10 mouse cellular contexts compared by ENCODE assay signal in the genomic region with DNA sequence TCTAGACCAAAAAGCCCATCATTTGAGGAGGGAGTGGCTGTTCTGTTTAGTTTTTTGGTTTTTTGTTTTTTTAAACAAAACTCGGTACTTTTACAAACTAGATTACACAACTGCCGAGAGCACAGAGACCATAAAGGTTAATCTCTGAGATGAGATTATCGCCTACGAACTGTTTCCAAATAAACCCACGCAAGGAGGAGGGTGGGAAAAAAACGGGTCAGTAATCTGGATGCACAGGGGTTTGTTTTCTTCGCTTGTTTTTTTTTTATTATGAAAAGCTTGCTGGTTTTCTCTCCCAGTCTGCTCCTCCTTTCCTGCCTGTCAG.
DNase-seq lines count a peak whose midpoint lies in the region; ATAC-seq and TF ChIP-seq lines count a peak whose summit lies in the region.
"Had no signal": no experiment of that assay in that cellular context is flagged by ENCODE, and none has a peak within 500 bp of the region (broad histone marks: within the 10 kb centered on the region; RNA-seq: fewer than 3 reads in every experiment).

No protein-coding gene starts in this region.

- no peak for TF ChIP-seq CTCF in heart, postnatal 0 days (IDR thresholded peaks at IDR 0.05; ENCODE audit: low read depth)
- no peak for TF ChIP-seq CTCF in layer of hippocampus, adult 2 months (conservative IDR thresholded peaks at IDR 0.05)

- peaks cover 96% of the 10 kb centered on the region for H3K27me3 ChIP-seq in heart, postnatal 0 days (ENCODE audit: control insufficient read depth, insufficient read depth, low read length)
- H3K27me3 ChIP-seq in embryonic facial prominence, embryonic 11.5 days (ENCODE audit: control insufficient read depth, insufficient read depth, low read length): peaks cover 17% of the 10 kb centered on the region
- peaks cover 68% of the 10 kb centered on the region for H3K27me3 ChIP-seq in forebrain, embryonic 12.5 days
- H3K27me3 ChIP-seq in midbrain, embryonic 14.5 days (ENCODE audit: control insufficient read depth, insufficient read depth, low read length): peaks cover 80% of the 10 kb centered on the region
- H3K27me3 ChIP-seq: CH12.LX had no signal

- no peaks in the 10 kb centered on the region for H3K36me3 ChIP-seq in heart, postnatal 0 days (replicated peaks; ENCODE audit: control insufficient read depth, insufficient read depth, low read length)
- no peaks in the 10 kb centered on the region for H3K36me3 ChIP-seq in embryonic facial prominence, embryonic 11.5 days (replicated peaks; ENCODE audit: control insufficient read depth, insufficient read depth, low read depth, low read length)
- no peaks in the 10 kb centered on the region for H3K36me3 ChIP-seq in forebrain, embryonic 12.5 days (replicated peaks)
- no peaks in the 10 kb centered on the region for H3K36me3 ChIP-seq in midbrain, embryonic 14.5 days (ENCODE audit: control insufficient read depth, insufficient read depth, low read length)

- WGBS in heart, postnatal 0 days: 4% methylated on average over 7 of the region's 7 CpGs
- WGBS in embryonic facial prominence, embryonic 11.5 days: 1% methylated on average over 7 of the region's 7 CpGs
- 2% methylated on average over 7 of the region's 7 CpGs for WGBS in forebrain, embryonic 12.5 days
- under 1% methylated on average over 7 of the region's 7 CpGs for WGBS in midbrain, embryonic 14.5 days

- DNase-seq in heart, postnatal 0 days (ENCODE audit: low spot score): no peak
- no peak for DNase-seq in heart, postnatal 14 days
- no peak for DNase-seq in embryonic facial prominence, embryonic 11.5 days (ENCODE audit: low spot score)
- DNase-seq in midbrain, embryonic 14.5 days: no peak
- DNase-seq in spleen, postnatal 14 days (ENCODE audit: low spot score in 2 of 2): no peak
- no peak for DNase-seq in layer of hippocampus, adult 2 months (ENCODE audit: low spot score in 2 of 2)

- H3K9me3 ChIP-seq in heart, postnatal 0 days (replicated peaks; ENCODE audit: control insufficient read depth, low read length): no peaks in the 10 kb centered on the region
- H3K9me3 ChIP-seq in embryonic facial prominence, embryonic 11.5 days (replicated peaks; ENCODE audit: control insufficient read depth, low read length): no peaks in the 10 kb centered on the region
- H3K9me3 ChIP-seq in forebrain, embryonic 12.5 days: no peaks in the 10 kb centered on the region
- no peaks in the 10 kb centered on the region for H3K9me3 ChIP-seq in midbrain, embryonic 14.5 days (ENCODE audit: control insufficient read depth, low read length)

- intact Hi-C loops in heart, postnatal 14 days (cut with DNase I): no loop called here

- H3K27ac ChIP-seq in heart, postnatal 0 days (ENCODE audit: low read depth): no peak overlapping the region
- no peak overlapping the region for H3K27ac ChIP-seq in embryonic facial prominence, embryonic 11.5 days (replicated peaks; ENCODE audit: low read depth, low read length)
- peak overlapping the region; percentile 77 for H3K27ac ChIP-seq in forebrain, embryonic 12.5 days
- no peak overlapping the region for H3K27ac ChIP-seq in midbrain, embryonic 14.5 days (replicated peaks; ENCODE audit: low read depth, low read length)
- no peak overlapping the region for H3K27ac ChIP-seq in layer of hippocampus, adult 2 months
- H3K27ac ChIP-seq: liver, embryonic 14.5 days had no signal

- H3K4me2 ChIP-seq in heart, postnatal 0 days (ENCODE audit: low read depth, low read length): peak overlapping the region; percentile 21; the same call in 1 of the 2 replicates
- H3K4me2 ChIP-seq in embryonic facial prominence, embryonic 11.5 days (ENCODE audit: low read depth, low read length): peak overlapping the region; percentile 29; the same call in 1 of the 2 replicates
- peak overlapping the region; percentile 66 for H3K4me2 ChIP-seq in forebrain, embryonic 12.5 days
- H3K4me2 ChIP-seq in midbrain, embryonic 14.5 days (ENCODE audit: low read length): peak overlapping the region; percentile 18

- no peak overlapping the region for H3K9ac ChIP-seq in heart, postnatal 0 days (replicated peaks; ENCODE audit: low read depth, low read length)
- H3K9ac ChIP-seq in embryonic facial prominence, embryonic 11.5 days (replicated peaks; ENCODE audit: low read length): peak overlapping the region; percentile 15; the same call in 1 of the 2 replicates
- H3K9ac ChIP-seq in forebrain, embryonic 12.5 days: peak overlapping the region; percentile 45; the same call in 1 of the 2 replicates
- no peak overlapping the region for H3K9ac ChIP-seq in midbrain, embryonic 14.5 days (replicated peaks; ENCODE audit: low read length)
- H3K9ac ChIP-seq: liver, embryonic 14.5 days had no signal

- no peak for ATAC-seq in heart, postnatal 0 days (ENCODE audit: insufficient read depth, low read depth)
- no peak for ATAC-seq in embryonic facial prominence, embryonic 11.5 days (replicated peaks; ENCODE audit: insufficient number of reproducible peaks, low FRiP score, low TSS enrichment, low read depth)
- ATAC-seq in forebrain, embryonic 12.5 days (ENCODE audit: low FRiP score): no peak
- no peak for ATAC-seq in midbrain, embryonic 14.5 days (ENCODE audit: low FRiP score, low TSS enrichment)
- ATAC-seq: intestine, embryonic 16.5 days had no signal

- no peaks in the 10 kb centered on the region for H3K4me1 ChIP-seq in heart, postnatal 0 days (ENCODE audit: control insufficient read depth, insufficient read depth)
- H3K4me1 ChIP-seq in embryonic facial prominence, embryonic 11.5 days (ENCODE audit: control insufficient read depth, insufficient read depth, low read length): no peaks in the 10 kb centered on the region
- peaks cover 57% of the 10 kb centered on the region for H3K4me1 ChIP-seq in forebrain, embryonic 12.5 days
- H3K4me1 ChIP-seq in midbrain, embryonic 14.5 days (ENCODE audit: control insufficient read depth, insufficient read depth, low read length): no peaks in the 10 kb centered on the region

- H3K4me3 ChIP-seq in heart, postnatal 0 days (ENCODE audit: low read depth, low read length): peak overlapping the region; percentile 13
- no peak overlapping the region for H3K4me3 ChIP-seq in embryonic facial prominence, embryonic 11.5 days (ENCODE audit: low read depth, low read length)
- H3K4me3 ChIP-seq in forebrain, embryonic 12.5 days (replicated peaks): peak overlapping the region; percentile 21
- H3K4me3 ChIP-seq in midbrain, embryonic 14.5 days (replicated peaks; ENCODE audit: low read depth, low read length): no peak overlapping the region
- H3K4me3 ChIP-seq in layer of hippocampus, adult 2 months: no peak overlapping the region

- no peak for TF ChIP-seq EP300 in heart, postnatal 0 days (IDR thresholded peaks at IDR 0.05; ENCODE audit: low read depth)

Comparison
In these comparisons a context has a peak if more than half of its experiments do, and no peak if none do; other contexts are left out.
1. H3K4me3 ChIP-seq: peak in heart, postnatal 0 days (single experiment) and forebrain, embryonic 12.5 days (single experiment); none in embryonic facial prominence, embryonic 11.5 days (single experiment), midbrain, embryonic 14.5 days (single experiment) and layer of hippocampus, adult 2 months (single experiment).
2. H3K9ac ChIP-seq: peak in embryonic facial prominence, embryonic 11.5 days (single experiment) and forebrain, embryonic 12.5 days (single experiment); none in heart, postnatal 0 days (single experiment) and midbrain, embryonic 14.5 days (single experiment).
3. Peak in every context shown above with its lines, with median percentiles within 50 percentile points of each other: H3K4me2 ChIP-seq.